Mouse (Mus musculus) olfactory bulb, adult 2 months (tissue): ENCODE results near the gene Ddah2.

Source experiments
- CTCF ChIP-seq: fragments of 200-500 bp; IDR thresholded peaks from 2 replicates; pipeline ENCODE4 v1.5.1; 2012; ENCODE audit warnings: low read depth, mild to moderate bottlenecking, low read length, moderate library complexity; ENCODE audit not compliant: insufficient read depth
- POLR2A ChIP-seq: fragments of 200-500 bp; IDR thresholded peaks from 2 replicates; pipeline ENCODE4 v1.6.1; 2012; ENCODE audit warnings: mild to moderate bottlenecking, low read depth, low read length, moderate library complexity; ENCODE audit not compliant: insufficient read depth

DNA sequence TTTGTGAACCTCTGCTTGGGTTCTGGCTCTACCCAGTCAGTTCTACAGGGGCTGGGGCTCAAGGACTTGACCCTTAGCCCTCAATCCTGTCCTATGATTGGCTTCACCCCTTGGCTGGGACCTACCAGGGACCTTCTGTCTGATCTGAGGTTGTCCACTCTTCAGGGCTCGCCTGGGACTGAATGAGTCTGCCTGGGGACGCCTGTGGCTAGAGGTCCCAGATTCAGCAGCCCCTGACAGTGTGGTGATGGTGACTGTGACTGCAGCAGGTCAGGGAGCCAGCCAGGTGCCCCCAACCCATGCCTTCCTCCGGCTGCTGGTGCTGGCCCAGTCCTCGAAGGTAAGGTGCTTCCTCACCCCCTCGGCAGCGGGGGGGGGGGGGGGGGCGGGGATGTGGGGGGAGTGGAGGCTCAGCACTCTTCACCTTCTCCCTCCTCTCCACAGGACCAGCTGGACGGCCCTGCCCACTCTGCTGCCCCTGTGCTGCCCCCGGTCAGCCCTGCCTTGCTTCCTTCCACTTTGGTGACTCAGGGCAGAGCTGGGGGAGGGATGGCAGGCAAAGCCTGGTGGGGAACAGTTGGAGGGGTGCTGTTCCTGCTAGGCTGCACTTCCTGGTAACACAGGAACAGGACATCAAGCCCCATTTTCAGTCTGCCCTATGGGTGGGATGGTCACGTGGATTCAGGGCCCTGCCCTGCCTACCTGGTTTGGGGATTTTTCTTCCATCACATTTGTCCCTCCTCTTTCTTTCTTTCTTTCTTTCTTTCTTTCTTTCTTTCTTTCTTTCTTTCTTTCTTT lies 33.9 kb upstream of the Ddah2 start:
- TF ChIP-seq CTCF (no peak), POLR2A (no peak)
